Mouse (Mus musculus): Measurements from ENCODE around the gene Zbtb2. TPM values are rescaled to one million over a fixed set of nuclear protein-coding genes. Genes with fewer than 3 reads are reported as not detected.

Gene Zbtb2
- polyA plus RNA-seq, 1 experiment, result 2.3 TPM

- H3K27ac ChIP-seq (ENCODE audit: control insufficient read depth, insufficient read depth, low read depth, low read length), result no peak overlapping the region
- H3K4me3 ChIP-seq (ENCODE audit: control insufficient read depth, low read depth, low read length), result no peak overlapping the region
- no peak for TF ChIP-seq POLR2A (IDR thresholded peaks at IDR 0.05; ENCODE audit: control insufficient read depth, low read depth, low read length)
- no peak for TF ChIP-seq CTCF (IDR thresholded peaks at IDR 0.05; ENCODE audit: control insufficient read depth, insufficient read depth, insufficient replicate concordance, low read depth, low read length)
- H3K27me3 ChIP-seq (ENCODE audit: control insufficient read depth, insufficient read depth, low read length), result no peaks in the 10 kb centered on the region
- peaks cover 8% of the 10 kb centered on the region for H3K4me1 ChIP-seq (ENCODE audit: control insufficient read depth, insufficient read depth, low read length)
- no peaks in the 10 kb centered on the region for H3K36me3 ChIP-seq (ENCODE audit: control insufficient read depth, insufficient read depth, low read length)
Observed at GRCm38 (mm10) chr10:4384244-4384643, 3.7 kb downstream of the Zbtb2 start.

- no peak for TF ChIP-seq POLR2A (IDR thresholded peaks at IDR 0.05; ENCODE audit: control insufficient read depth, low read depth, low read length)
- TF ChIP-seq CTCF (IDR thresholded peaks at IDR 0.05; ENCODE audit: control insufficient read depth, insufficient read depth, insufficient replicate concordance, low read depth, low read length), result no peak
- Histone ChIP-seq H3K36me3 (ENCODE audit: control insufficient read depth, insufficient read depth, low read length) (no peaks in the 10 kb centered on the region), H3K27ac (ENCODE audit: control insufficient read depth, insufficient read depth, low read depth, low read length) (no peak overlapping the region), H3K4me1 (ENCODE audit: control insufficient read depth, insufficient read depth, low read length) (no peaks in the 10 kb centered on the region), H3K27me3 (ENCODE audit: control insufficient read depth, insufficient read depth, low read length) (no peaks in the 10 kb centered on the region), H3K4me3 (ENCODE audit: control insufficient read depth, low read depth, low read length) (no peak overlapping the region)
Observed at GRCm38 (mm10) chr10:4380748-4381147, 7.2 kb downstream of the Zbtb2 start.

GRCm38 (mm10) chr10:4376931-4377330 is 11.0 kb downstream of the Zbtb2 start:
- TF ChIP-seq CTCF (IDR thresholded peaks at IDR 0.05; ENCODE audit: control insufficient read depth, insufficient read depth, insufficient replicate concordance, low read depth, low read length) (no peak), POLR2A (IDR thresholded peaks at IDR 0.05; ENCODE audit: control insufficient read depth, low read depth, low read length) (no peak)
- no peak overlapping the region for H3K27ac ChIP-seq (ENCODE audit: control insufficient read depth, insufficient read depth, low read depth, low read length)
- H3K4me1 ChIP-seq (ENCODE audit: control insufficient read depth, insufficient read depth, low read length), result no peaks in the 10 kb centered on the region
- no peak overlapping the region for H3K4me3 ChIP-seq (ENCODE audit: control insufficient read depth, low read depth, low read length)
- no peaks in the 10 kb centered on the region for H3K27me3 ChIP-seq (ENCODE audit: control insufficient read depth, insufficient read depth, low read length)
- no peaks in the 10 kb centered on the region; the same call in 1 of the 2 replicates for H3K36me3 ChIP-seq (ENCODE audit: control insufficient read depth, insufficient read depth, low read length)

- Histone ChIP-seq H3K27me3 (ENCODE audit: control insufficient read depth, insufficient read depth, low read length) (no peaks in the 10 kb centered on the region), H3K27ac (ENCODE audit: control insufficient read depth, insufficient read depth, low read depth, low read length) (no peak overlapping the region), H3K36me3 (ENCODE audit: control insufficient read depth, insufficient read depth, low read length) (no peaks in the 10 kb centered on the region; the same call in 1 of the 2 replicates), H3K4me1 (ENCODE audit: control insufficient read depth, insufficient read depth, low read length) (no peaks in the 10 kb centered on the region), H3K4me3 (ENCODE audit: control insufficient read depth, low read depth, low read length) (no peak overlapping the region)
- TF ChIP-seq CTCF (IDR thresholded peaks at IDR 0.05; ENCODE audit: control insufficient read depth, insufficient read depth, insufficient replicate concordance, low read depth, low read length), result no peak
- no peak for TF ChIP-seq POLR2A (IDR thresholded peaks at IDR 0.05; ENCODE audit: control insufficient read depth, low read depth, low read length)
Observed at GRCm38 (mm10) chr10:4376461-4376860, 11.4 kb downstream of the Zbtb2 start.

- H3K4me1 ChIP-seq (ENCODE audit: control insufficient read depth, insufficient read depth, low read length), result no peaks in the 10 kb centered on the region
- H3K27me3 ChIP-seq (ENCODE audit: control insufficient read depth, insufficient read depth, low read length), result no peaks in the 10 kb centered on the region
- H3K27ac ChIP-seq (ENCODE audit: control insufficient read depth, insufficient read depth, low read depth, low read length), result no peak overlapping the region
- no peaks in the 10 kb centered on the region; the same call in 1 of the 2 replicates for H3K36me3 ChIP-seq (ENCODE audit: control insufficient read depth, insufficient read depth, low read length)
- no peak overlapping the region for H3K4me3 ChIP-seq (ENCODE audit: control insufficient read depth, low read depth, low read length)
- TF ChIP-seq CTCF (IDR thresholded peaks at IDR 0.05; ENCODE audit: control insufficient read depth, insufficient read depth, insufficient replicate concordance, low read depth, low read length) (no peak), POLR2A (IDR thresholded peaks at IDR 0.05; ENCODE audit: control insufficient read depth, low read depth, low read length) (no peak)
Observed at GRCm38 (mm10) chr10:4375267-4375666, 12.6 kb downstream of the Zbtb2 start.

- Histone ChIP-seq H3K27ac (ENCODE audit: control insufficient read depth, insufficient read depth, low read depth, low read length) (no peak overlapping the region), H3K27me3 (ENCODE audit: control insufficient read depth, insufficient read depth, low read length) (no peaks in the 10 kb centered on the region), H3K4me1 (ENCODE audit: control insufficient read depth, insufficient read depth, low read length) (no peaks in the 10 kb centered on the region), H3K36me3 (ENCODE audit: control insufficient read depth, insufficient read depth, low read length) (no peaks in the 10 kb centered on the region; the same call in 1 of the 2 replicates), H3K4me3 (ENCODE audit: control insufficient read depth, low read depth, low read length) (no peak overlapping the region)
- no peak for TF ChIP-seq POLR2A (IDR thresholded peaks at IDR 0.05; ENCODE audit: control insufficient read depth, low read depth, low read length)
- no peak for TF ChIP-seq CTCF (IDR thresholded peaks at IDR 0.05; ENCODE audit: control insufficient read depth, insufficient read depth, insufficient replicate concordance, low read depth, low read length)
Observed at GRCm38 (mm10) chr10:4374734-4375133, 13.2 kb downstream of the Zbtb2 start.

- Histone ChIP-seq H3K27me3 (ENCODE audit: control insufficient read depth, insufficient read depth, low read length) (no peaks in the 10 kb centered on the region), H3K36me3 (ENCODE audit: control insufficient read depth, insufficient read depth, low read length) (no peaks in the 10 kb centered on the region; the same call in 1 of the 2 replicates), H3K4me3 (ENCODE audit: control insufficient read depth, low read depth, low read length) (no peak overlapping the region), H3K27ac (ENCODE audit: control insufficient read depth, insufficient read depth, low read depth, low read length) (no peak overlapping the region), H3K4me1 (ENCODE audit: control insufficient read depth, insufficient read depth, low read length) (no peaks in the 10 kb centered on the region)
- TF ChIP-seq POLR2A (IDR thresholded peaks at IDR 0.05; ENCODE audit: control insufficient read depth, low read depth, low read length) (no peak), CTCF (IDR thresholded peaks at IDR 0.05; ENCODE audit: control insufficient read depth, insufficient read depth, insufficient replicate concordance, low read depth, low read length) (no peak)
Observed at GRCm38 (mm10) chr10:4374239-4374638, 13.7 kb downstream of the Zbtb2 start.

- no peak for TF ChIP-seq POLR2A (IDR thresholded peaks at IDR 0.05; ENCODE audit: control insufficient read depth, low read depth, low read length)
- no peak for TF ChIP-seq CTCF (IDR thresholded peaks at IDR 0.05; ENCODE audit: control insufficient read depth, insufficient read depth, insufficient replicate concordance, low read depth, low read length)
- Histone ChIP-seq H3K27ac (ENCODE audit: control insufficient read depth, insufficient read depth, low read depth, low read length) (no peak overlapping the region), H3K36me3 (ENCODE audit: control insufficient read depth, insufficient read depth, low read length) (no peaks in the 10 kb centered on the region; the same call in 1 of the 2 replicates), H3K4me3 (ENCODE audit: control insufficient read depth, low read depth, low read length) (no peak overlapping the region), H3K4me1 (ENCODE audit: control insufficient read depth, insufficient read depth, low read length) (no peaks in the 10 kb centered on the region), H3K27me3 (ENCODE audit: control insufficient read depth, insufficient read depth, low read length) (no peaks in the 10 kb centered on the region)
Observed at GRCm38 (mm10) chr10:4373558-4373957, 14.3 kb downstream of the Zbtb2 start.

Data from testis, adult 2 months (tissue).